Mouse (Mus musculus) right cerebral cortex, adult 2 months (tissue): ENCODE data around the gene Gm17455.

ENCODE experiments used
- DNase-seq, 2 experiments: peaks; one replicate each; pipeline ENCODE4 v3.0.0; 2021 to 2022; ENCODE audit warnings: low spot score in 2 of 2

The Gm17455 gene

DNA sequence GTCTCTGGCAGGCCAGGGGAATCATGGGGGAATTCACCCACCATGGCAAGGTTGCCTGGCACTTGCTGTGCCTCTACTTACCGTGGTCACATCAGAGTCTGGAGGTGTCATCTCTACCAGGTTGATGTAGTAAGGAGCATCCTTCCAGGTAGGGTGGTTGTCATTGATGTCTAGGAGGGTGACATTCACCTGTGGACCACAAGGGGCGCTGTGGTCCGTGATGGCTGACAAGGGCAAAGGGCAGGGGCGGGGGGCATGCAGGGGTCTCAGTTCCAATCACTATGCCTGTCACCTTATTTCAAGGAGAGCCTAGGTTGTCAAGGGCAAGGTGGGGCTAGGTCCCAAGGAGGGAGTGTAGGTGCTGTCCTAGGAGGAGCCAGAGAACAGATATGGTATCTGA is 20.1 kb downstream of the Gm17455 start:
- no peak for DNase-seq

DNA sequence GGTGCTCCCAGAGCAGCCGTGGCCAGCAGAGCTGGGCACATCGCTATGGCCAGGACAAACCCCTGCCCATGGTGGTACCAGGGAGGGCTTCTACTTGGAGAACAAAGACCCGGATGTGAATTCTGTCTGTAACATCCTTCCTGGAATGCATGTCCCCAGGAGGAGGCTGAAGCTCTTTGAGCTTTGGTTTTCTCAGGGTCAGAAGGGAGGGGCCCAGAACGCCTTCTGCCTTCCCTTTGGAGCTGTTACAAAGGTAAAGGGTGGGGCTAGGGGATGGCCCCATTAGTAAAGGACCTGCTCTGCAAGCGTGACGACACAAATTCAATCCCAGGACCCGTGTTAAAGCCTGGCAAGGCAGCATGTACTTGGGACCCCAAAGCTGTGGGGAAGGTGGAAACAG is 23.2 kb downstream of the Gm17455 start:
- no peak for DNase-seq

DNA sequence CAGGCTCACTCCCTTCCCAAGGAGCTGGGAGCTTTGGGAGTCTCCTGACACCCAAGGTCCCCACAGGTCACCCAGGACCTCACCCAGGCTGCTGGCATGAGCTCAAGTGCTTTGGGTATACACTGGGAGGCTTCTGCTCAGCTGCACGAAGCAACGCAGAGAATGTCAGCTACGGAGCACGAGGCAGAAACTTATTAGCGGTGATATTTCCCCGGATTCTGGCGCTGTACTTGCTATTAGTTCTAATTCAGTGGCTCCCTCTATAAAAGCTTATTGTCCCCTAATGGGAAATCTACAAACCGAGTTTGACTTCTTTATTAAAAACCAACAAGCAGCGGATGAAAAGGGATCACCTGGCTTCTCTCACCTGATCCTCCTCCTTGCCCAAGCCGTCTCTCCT is 30.5 kb downstream of the Gm17455 start:
- DNase-seq: no peak

DNA sequence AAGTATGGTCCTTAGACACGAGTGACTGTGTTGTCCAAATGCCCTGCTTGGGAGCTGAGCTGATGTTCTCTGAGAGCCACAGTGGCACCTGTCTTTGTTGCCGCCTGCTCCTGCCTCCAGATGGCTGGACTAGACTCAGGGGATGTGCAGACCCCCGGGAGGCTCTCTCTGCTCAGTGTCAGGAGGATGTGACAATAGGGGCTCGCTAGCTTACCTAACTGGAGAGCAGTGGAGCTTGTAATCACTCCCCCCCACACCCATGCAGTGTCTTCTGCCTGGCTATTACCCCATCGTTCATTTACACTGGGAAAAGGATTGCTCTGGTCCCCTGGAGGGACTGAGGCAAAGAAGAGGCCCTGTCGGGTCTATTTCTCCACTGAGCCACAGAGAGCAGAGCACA is 31.1 kb downstream of the Gm17455 start:
- no peak for DNase-seq

DNA sequence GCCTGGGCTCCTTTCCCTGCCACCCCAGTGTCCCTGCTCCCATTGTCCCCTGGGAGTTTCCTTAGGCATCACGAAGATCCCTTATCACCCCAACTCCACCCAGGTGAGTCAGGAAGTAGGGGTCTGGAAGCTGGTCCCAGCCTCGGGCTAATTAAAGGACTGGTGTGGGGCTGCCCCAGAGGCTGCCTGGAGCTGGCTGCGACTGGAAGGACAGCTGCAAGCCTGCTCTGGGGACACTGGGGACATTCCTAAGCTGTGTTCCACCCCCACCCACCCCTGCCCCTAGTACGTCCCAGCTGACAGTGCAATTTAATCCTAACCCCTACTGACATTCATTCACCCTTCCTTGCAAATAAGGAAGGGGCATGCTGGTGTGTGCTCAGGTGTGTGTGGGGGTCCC is 33.2 kb downstream of the Gm17455 start:
- DNase-seq: no peak

DNA sequence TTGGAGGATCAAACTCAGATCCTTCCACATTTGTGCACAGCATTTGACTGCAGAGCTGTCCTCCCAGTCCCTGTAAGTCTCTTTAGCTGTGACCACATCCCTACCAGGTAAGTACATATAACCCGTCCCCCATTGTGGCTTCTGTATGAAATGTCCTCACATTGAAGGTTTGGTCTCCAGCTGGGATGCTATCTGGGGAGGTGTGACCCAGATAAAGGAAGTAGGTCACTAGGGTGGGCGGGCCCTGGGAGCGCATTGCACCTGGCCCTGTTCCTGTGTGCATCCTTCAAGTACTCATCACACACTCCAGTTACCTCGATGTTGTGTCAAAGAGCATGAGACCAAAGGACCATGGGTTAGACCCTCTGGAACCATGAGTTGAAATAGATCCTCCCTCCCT is 42.8 kb downstream of the Gm17455 start:
- DNase-seq: no peak

DNA sequence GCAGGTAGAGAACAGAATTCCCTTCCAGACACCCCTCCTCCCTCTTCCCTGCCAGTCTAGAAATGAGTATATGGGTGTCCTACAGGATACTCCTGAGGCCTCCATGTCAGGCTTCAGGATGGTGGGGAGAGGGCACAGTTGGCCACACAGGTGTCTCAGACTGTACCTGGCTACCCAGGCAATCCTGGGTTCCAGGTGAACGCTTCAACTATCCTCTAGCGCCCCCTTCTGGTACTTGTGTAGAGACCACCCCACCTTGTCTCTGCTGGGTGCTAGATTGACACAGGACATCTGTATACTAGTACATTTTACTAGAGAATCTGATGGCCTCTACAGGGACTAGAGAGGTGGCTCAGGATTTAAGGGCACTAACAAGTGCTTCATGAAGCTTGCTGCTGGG is 43.6 kb downstream of the Gm17455 start:
- no peak for DNase-seq

DNA sequence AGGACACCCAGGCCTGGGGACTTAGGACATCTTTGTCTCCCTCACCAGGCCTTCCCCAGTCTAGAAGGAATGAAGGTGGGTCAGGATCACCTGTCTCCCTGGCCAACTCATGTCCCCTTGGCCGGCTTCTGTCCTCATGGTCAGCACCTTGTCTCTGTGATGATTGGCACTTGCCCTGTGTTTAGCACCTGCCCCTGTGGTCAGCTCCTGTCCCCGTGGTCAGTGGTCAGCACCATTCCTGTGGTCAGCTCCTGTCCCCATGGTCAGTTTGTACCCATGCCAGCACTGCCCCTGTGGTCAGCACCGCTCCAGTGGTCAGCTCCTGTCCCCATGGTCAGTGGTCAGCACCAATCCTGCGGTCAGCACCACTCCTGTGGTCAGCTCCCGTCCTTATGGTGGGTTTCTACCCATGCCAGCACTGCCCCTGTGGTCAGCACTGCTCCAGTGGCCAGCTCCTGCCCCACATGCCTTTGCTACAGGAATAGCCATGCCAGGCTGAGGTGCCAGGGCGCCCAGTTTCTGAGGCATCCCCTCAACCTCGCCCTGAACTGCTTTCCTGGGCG is 45.6 kb downstream of the Gm17455 start:
- DNase-seq: no peak

DNA sequence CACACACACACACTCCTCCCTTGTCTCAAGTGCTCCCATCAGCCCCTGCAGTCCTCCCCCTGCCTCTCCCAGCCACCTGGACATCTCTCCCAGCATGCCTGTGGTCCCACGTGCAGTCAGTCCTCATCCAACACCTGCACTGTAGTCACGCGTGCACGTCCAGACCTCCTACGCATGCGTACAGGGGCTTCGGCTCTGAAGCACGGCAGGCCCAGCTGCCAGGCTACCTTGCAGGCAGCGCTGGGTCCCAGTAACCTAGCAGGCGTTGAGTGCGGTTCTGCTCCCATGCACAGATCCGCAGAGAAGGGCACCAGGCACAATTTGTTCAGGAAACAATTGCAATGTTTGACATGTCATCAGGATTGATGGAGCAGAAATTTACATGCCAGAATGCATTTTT is 47.7 kb downstream of the Gm17455 start:
- peak in 1 of 2 experiments; percentile 6 for DNase-seq
